Mouse (Mus musculus): Measurements from ENCODE around the gene Nedd8. TPM values are rescaled to one million over a fixed set of nuclear protein-coding genes. Genes with fewer than 3 reads are reported as not detected.

Gene Nedd8
- total RNA-seq (2021) = 297 and 307 TPM in 2 replicates
- long read RNA-seq, experiment 1, transcript Nedd8-201 (4 exons, 824 nt) = major isoform, 233 of 240 reads
- long read RNA-seq, experiment 1, partial matches to known transcripts = 0 of 240 reads
- long read RNA-seq, experiment 1, other reads (novel, unspliced or antisense) = 2 of 240 reads
- long read RNA-seq, experiment 2, transcript Nedd8-201 (4 exons, 824 nt) = major isoform, 204 of 218 reads
- long read RNA-seq, experiment 2, partial matches to known transcripts = 2 of 218 reads
- long read RNA-seq, experiment 2, other reads (novel, unspliced or antisense) = 10 of 218 reads

DNA sequence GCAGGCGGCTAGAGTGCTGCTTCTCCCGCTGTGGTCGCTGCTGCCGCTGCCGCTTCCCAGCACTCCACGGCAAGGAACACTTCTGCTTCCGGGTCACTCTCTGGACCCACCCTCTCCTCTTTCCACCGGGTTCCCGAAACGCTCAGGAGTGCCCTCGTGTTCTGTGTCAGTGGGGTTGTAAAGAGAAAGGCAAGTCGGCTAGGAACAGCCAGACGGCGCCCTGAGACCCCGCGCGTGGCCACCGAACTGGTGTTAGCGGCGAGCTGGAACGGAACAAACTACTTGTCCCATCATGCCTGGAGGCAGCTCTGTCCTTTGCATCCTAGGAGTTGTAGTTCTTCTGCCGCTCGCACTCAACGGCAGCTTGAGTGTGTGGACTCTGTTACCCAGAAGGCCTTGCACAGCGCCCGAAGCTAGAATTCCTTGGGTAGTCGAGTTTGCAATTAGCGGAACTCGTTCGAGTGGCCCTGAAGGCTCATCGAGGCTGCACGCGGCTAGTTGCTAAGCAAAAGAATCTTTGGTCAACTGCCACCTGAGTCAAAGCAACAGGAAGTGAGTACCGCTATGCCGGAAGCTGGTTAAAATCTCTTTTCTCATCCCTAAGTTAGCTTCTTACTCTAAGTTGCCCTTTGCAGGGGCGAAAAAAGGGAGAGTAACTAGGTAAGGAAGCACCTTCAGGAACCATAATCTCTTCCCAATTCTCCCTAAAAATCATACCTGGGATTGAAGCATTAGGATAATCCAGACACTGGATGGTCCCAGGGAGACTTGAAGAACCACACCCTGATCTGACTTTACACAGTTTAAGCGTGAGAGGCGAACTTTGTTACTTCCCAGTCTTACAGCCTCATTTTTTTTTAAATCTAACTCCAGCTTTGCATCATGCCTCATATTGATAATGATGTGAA, at the start of gene Nedd8, which contains the start of gene Gmpr2:
Nedd8 (minus strand) TSS at position 292 of the 908 bp plus-strand sequence.
Gmpr2 (plus strand) TSS at position 109 of the 908 bp plus-strand sequence.
- DNase-seq = peak; percentile 93

DNA sequence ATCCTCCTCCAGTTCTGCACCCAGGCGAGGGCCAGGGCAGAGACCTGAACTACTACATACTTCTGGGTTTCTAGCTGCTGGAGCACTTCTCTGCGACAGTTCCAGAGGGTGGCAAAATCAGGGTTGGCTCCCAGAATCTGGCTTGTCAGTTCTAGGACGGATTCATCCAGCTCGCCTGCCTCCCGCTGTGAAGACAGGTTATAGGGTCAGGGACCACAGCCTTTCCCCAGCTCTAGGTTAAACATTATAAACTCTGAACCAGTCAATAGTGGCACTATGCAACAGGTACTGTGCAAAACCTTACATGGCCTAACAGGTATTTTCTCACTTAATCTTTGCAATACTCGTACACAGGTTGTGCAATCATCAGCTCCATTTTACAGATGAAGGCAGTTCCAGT, 49.2 kb upstream of the Nedd8 start:
- no peak for DNase-seq

DNA sequence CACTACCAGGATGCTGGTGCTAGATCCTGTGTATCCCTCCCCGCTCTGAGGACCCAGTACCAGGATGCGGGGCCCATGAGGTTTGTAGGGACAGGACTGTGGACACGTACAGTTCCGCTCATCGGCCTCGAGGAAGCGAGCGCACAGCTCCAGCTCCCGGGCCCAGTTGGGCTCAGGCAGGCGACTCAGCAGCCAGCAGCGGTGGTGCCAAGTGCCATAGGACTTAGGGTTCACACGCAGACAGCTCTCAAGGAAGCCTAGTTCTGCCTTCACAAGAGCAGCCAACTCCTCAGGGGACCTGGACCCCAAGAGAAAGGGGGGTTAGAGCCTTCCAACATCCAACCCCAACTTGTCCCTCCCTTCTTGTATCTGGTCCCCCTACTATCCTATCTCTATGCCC, 48.7 kb upstream of the Nedd8 start:
- DNase-seq = no peak

- DNase-seq = no peak
Measured at GRCm38 (mm10) chr14:55719737-55720136, 47.8 kb upstream of the Nedd8 start.

GRCm38 (mm10) chr14:55716884-55717283, 45.0 kb upstream of the Nedd8 start:
- no peak for DNase-seq

DNA sequence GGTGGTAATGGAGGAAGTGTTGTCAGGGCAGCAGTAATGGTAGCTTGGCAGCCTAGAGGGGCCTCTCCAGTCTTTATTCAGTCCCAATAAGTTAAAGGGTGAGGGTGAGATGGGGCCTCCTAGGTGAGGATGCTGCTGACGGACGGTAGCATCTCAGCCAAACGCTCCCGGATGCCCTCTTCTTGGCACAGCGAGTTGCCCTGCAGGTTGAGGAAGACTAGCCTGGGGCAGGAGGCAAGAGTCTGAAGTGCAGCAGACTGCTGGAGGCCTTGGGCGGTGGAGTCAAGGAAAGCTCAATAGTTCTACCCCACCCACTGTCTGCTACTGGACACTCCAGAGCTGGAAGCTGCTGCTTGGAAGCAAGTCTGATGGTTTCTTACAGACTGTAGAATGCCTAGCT, 44.3 kb upstream of the Nedd8 start:
- DNase-seq = no peak

GRCm38 (mm10) chr14:55714893-55715292, 43.0 kb upstream of the Nedd8 start:
- no peak for DNase-seq

DNA sequence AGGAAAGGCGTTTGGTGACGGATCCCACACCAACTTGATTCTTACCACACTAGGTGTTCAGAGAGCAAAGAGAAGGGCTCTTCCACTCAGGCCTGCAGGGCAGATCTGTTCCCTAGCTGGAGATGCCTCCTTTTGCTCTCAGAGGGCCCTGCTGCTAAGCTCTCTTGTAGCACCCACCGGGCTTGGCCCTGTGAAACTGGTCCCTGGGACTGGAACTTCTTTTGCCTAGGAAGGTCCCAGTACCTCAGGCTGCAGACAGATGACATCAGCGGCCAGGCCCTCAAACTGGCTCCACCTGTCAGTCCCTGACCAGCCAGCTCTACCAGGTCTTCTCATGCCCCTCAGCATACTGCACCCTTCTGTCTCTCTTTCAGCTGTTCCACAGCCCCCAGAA, 41.8 kb upstream of the Nedd8 start, which contains the start of gene Tgm1:
Tgm1 (minus strand) TSS at position 198 of the 394 bp plus-strand sequence.
- DNase-seq = no peak

- peak; percentile 20 for DNase-seq
Measured at GRCm38 (mm10) chr14:55713007-55713728, 41.2 kb upstream of the Nedd8 start.

GRCm38 (mm10) chr14:55711786-55712185, 39.9 kb upstream of the Nedd8 start:
- no peak for DNase-seq

DNA sequence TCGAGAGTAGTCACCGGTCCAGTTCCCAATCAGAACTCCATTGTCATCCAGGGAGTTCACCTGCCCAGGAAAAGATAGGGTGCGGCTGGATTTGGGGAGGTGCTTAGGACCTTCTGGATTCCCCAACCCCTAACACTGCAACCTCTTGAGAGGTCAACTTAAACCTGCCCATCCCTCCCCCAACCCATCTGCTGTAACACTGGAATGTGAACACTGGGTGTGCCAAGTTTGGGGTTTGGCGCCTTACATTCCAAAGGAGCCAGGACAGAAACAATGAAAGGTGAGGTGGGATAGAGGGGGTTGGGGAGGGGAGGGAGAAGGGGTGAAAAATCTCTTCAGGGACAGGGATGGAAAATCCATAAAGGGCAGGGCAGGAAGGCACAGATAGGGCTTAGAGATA, 37.6 kb upstream of the Nedd8 start:
- DNase-seq = no peak

GRCm38 (mm10) chr14:55707397-55707796, 35.5 kb upstream of the Nedd8 start:
- no peak for DNase-seq

- no peak for DNase-seq
Measured at GRCm38 (mm10) chr14:55706051-55706600, 34.2 kb upstream of the Nedd8 start.

- DNase-seq = no peak
Measured at GRCm38 (mm10) chr14:55702761-55703160, 30.8 kb upstream of the Nedd8 start.

GRCm38 (mm10) chr14:55701131-55701530, 29.2 kb upstream of the Nedd8 start:
- DNase-seq = no peak

GRCm38 (mm10) chr14:55697226-55697625, 25.3 kb upstream of the Nedd8 start:
- DNase-seq = no peak

DNA sequence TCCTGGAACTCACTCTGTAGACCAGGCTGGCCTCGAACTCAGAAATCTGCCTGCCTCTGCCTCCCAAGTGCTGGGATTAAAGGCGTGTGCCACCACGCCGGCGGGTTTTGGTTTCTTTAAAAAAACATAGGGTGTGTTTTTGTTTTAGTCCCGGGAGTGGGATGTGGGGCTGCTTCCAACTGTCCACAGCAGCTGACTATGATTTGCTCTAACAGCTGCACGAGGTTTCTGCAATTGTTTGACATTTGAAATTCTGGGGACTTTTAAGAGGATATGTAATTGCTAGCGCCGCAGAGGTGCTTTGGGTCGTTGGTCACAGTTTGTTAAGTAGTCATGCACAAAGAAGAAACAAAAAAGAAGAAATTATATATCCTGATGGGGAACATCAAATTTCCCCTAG, 17.5 kb upstream of the Nedd8 start:
- DNase-seq = no peak

DNA sequence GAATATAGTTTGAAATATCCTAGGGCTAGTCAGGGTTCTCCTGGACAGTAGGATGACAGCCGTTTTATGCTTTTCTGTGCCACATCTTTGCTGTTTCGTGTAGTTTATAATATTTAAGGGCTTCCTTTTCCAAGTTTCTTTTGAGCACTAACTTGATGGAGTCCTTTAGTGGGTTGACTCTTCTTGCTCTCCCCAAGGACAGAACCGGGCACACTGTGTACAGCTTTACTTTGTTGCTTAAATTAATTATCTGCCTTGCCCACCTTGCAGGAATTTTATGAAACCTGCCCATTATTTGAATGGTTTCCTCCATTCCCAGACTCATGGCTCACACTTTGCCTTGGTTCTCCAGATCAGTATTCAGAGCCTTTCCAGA, 10.2 kb upstream of the Nedd8 start:
- no peak for DNase-seq

GRCm38 (mm10) chr14:55681160-55682117, 9.5 kb upstream of the Nedd8 start, which contains the start of gene Tinf2:
TSS of gene Tinf2 (minus strand) at chr14:55681820.
- peak; percentile 95 for DNase-seq

DNA sequence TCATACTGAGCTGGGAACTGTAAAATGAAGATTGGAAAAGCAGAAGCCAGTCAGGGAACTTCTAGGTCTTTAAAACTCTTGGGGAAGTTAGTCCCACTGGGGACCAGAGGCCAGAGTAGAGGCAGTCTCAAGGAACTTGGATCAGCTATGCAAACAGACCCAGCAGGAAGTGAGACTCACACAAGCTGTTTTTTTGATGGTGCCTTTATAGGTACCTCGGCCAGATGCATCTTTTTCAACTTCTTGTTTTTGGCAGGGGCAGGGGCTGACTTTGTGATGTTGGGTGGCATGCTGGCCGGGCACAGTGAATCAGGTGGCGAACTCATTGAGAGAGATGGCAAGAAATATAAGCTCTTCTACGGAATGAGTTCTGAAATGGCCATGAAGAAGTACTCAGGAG, 5.7 kb upstream of the Nedd8 start:
- no peak for DNase-seq

DNA sequence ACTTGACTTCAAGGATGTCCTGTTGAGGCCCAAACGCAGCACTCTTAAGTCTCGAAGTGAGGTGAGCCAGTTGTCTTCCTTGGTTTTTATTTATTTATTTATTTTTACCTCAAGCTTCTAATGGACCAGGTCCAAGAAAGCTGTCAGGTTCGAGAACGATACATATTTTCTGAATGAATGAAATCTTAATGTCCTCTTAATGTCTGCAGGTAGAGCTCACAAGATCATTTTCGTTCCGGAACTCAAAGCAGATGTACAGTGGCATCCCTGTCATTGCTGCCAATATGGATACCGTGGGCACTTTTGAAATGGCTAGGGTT, 777 bp upstream of the Nedd8 start:
- no peak for DNase-seq
